Mouse (Mus musculus): ENCODE data around the gene Dll4.

Dll4 gene

GRCm38 (mm10) chr2:119311544-119311943 is 14.0 kb upstream of the Dll4 start:
- no peak for DNase-seq (ENCODE audit: low read depth, low spot score)

GRCm38 (mm10) chr2:119312380-119312958 is 13.1 kb upstream of the Dll4 start:
- no peak for DNase-seq (ENCODE audit: low read depth, low spot score)

GRCm38 (mm10) chr2:119313780-119314479 is 11.7 kb upstream of the Dll4 start:
- DNase-seq (ENCODE audit: low read depth, low spot score): no peak

- DNase-seq (ENCODE audit: low read depth, low spot score): no peak
Observed at GRCm38 (mm10) chr2:119314742-119315310, 10.8 kb upstream of the Dll4 start.

- no peak for DNase-seq (ENCODE audit: low read depth, low spot score)
Observed at GRCm38 (mm10) chr2:119318043-119318710, 7.4 kb upstream of the Dll4 start.

- no peak for DNase-seq (ENCODE audit: low read depth, low spot score)
Observed at GRCm38 (mm10) chr2:119320571-119320970, 5.0 kb upstream of the Dll4 start.

- no peak for DNase-seq (ENCODE audit: low read depth, low spot score)
Observed at GRCm38 (mm10) chr2:119321771-119322586, 3.6 kb upstream of the Dll4 start.

- no peak for DNase-seq (ENCODE audit: low read depth, low spot score)
Observed at GRCm38 (mm10) chr2:119322587-119323300, 2.8 kb upstream of the Dll4 start.

GRCm38 (mm10) chr2:119323866-119324575 is 1.6 kb upstream of the Dll4 start:
- no peak for DNase-seq (ENCODE audit: low read depth, low spot score)

- DNase-seq (ENCODE audit: low read depth, low spot score): no peak
Observed at GRCm38 (mm10) chr2:119324576-119325318, 837 bp upstream of the Dll4 start.

- no peak for DNase-seq (ENCODE audit: low read depth, low spot score)
Observed at GRCm38 (mm10) chr2:119326161-119327101, 847 bp downstream of the Dll4 start.

GRCm38 (mm10) chr2:119327102-119327480 is 1.5 kb downstream of the Dll4 start:
- no peak for DNase-seq (ENCODE audit: low read depth, low spot score)

- DNase-seq (ENCODE audit: low read depth, low spot score): no peak
Observed at GRCm38 (mm10) chr2:119327942-119328526, 2.5 kb downstream of the Dll4 start.

GRCm38 (mm10) chr2:119328546-119328945 is 3.0 kb downstream of the Dll4 start:
- no peak for DNase-seq (ENCODE audit: low read depth, low spot score)

GRCm38 (mm10) chr2:119329123-119329817 is 3.7 kb downstream of the Dll4 start:
- DNase-seq (ENCODE audit: low read depth, low spot score): no peak

- no peak for DNase-seq (ENCODE audit: low read depth, low spot score)
Observed at GRCm38 (mm10) chr2:119330795-119331194, 5.2 kb downstream of the Dll4 start.

GRCm38 (mm10) chr2:119332177-119332661 is 6.6 kb downstream of the Dll4 start:
- DNase-seq (ENCODE audit: low read depth, low spot score): no peak

Measured in 3T3-L1 (cell line).